Mouse (Mus musculus): ENCODE data around the gene Bri3bp.
"Not testable (repeated sequence)": the region's sequence is repeated elsewhere in the genome, so short reads cannot be mapped to it uniquely, and the experiment has no call there.

Gene Bri3bp

GRCm38 (mm10) chr5:125441234-125442114 lies at the start of gene Bri3bp:
Gene Bri3bp (plus strand): TSS chr5:125441568.
- DNase-seq (ENCODE audit: low spot score in 2 of 2), result peak; percentile 37 to 56

GRCm38 (mm10) chr5:125391609-125392008 lies 49.8 kb upstream of the Bri3bp start:
- DNase-seq (ENCODE audit: low spot score in 2 of 2), result peak; percentile 86 to 95

- DNase-seq (ENCODE audit: low spot score in 2 of 2), result not testable (repeated sequence)
Observed at GRCm38 (mm10) chr5:125392176-125392575, 49.2 kb upstream of the Bri3bp start.

- no peak for DNase-seq (ENCODE audit: low spot score in 2 of 2)
Observed at GRCm38 (mm10) chr5:125392618-125392976, 48.8 kb upstream of the Bri3bp start.

GRCm38 (mm10) chr5:125392977-125393621 lies 48.3 kb upstream of the Bri3bp start:
- peak; percentile 93 to 96 for DNase-seq (ENCODE audit: low spot score in 2 of 2)

- peak in 1 of 2 experiments; percentile 82 for DNase-seq (ENCODE audit: low spot score in 2 of 2)
Observed at GRCm38 (mm10) chr5:125393622-125394603, 47.5 kb upstream of the Bri3bp start.

- DNase-seq (ENCODE audit: low spot score in 2 of 2), result no peak
Observed at GRCm38 (mm10) chr5:125395008-125395407, 46.4 kb upstream of the Bri3bp start.

GRCm38 (mm10) chr5:125400903-125401302 lies 40.5 kb upstream of the Bri3bp start:
- no peak for DNase-seq (ENCODE audit: low spot score in 2 of 2)

- DNase-seq (ENCODE audit: low spot score in 2 of 2), result no peak
Observed at GRCm38 (mm10) chr5:125402476-125402875, 38.9 kb upstream of the Bri3bp start.

- DNase-seq (ENCODE audit: low spot score in 2 of 2), result no peak
Observed at GRCm38 (mm10) chr5:125402991-125403390, 38.4 kb upstream of the Bri3bp start.

- peak; percentile 86 to 88 for DNase-seq (ENCODE audit: low spot score in 2 of 2)
Observed at GRCm38 (mm10) chr5:125403481-125404465, 37.6 kb upstream of the Bri3bp start.

GRCm38 (mm10) chr5:125404536-125404902 lies 36.8 kb upstream of the Bri3bp start:
- no peak for DNase-seq (ENCODE audit: low spot score in 2 of 2)

GRCm38 (mm10) chr5:125404903-125405545 lies 36.3 kb upstream of the Bri3bp start:
- DNase-seq (ENCODE audit: low spot score in 2 of 2), result peak; percentile 80 to 86

- DNase-seq (ENCODE audit: low spot score in 2 of 2), result peak; percentile 93 to 97
Observed at GRCm38 (mm10) chr5:125405546-125406248, 35.7 kb upstream of the Bri3bp start.

- DNase-seq (ENCODE audit: low spot score in 2 of 2), result no peak
Observed at GRCm38 (mm10) chr5:125406322-125407016, 34.9 kb upstream of the Bri3bp start.

GRCm38 (mm10) chr5:125407020-125407830 lies 34.1 kb upstream of the Bri3bp start:
- no peak for DNase-seq (ENCODE audit: low spot score in 2 of 2)

- no peak for DNase-seq (ENCODE audit: low spot score in 2 of 2)
Observed at GRCm38 (mm10) chr5:125407910-125408575, 33.3 kb upstream of the Bri3bp start.

All from frontal cortex, postnatal 36 days (tissue).